Mouse (Mus musculus): ENCODE data around the gene Nodal.

- TF ChIP-seq EP300 (IDR thresholded peaks at IDR 0.05; ENCODE audit: low read depth in 1 of 2, low read length in 2 of 2) (no peak), MEF2A (IDR thresholded peaks at IDR 0.05; ENCODE audit: extremely low read depth, insufficient replicate concordance, low read depth, low read length, poor library complexity, severe bottlenecking) (no peak), MAZ (IDR thresholded peaks at IDR 0.05; ENCODE audit: low read depth, low read length) (no peak), ZKSCAN1 (IDR thresholded peaks at IDR 0.05; ENCODE audit: low read depth, low read length) (no peak), USF1 (IDR thresholded peaks at IDR 0.05; ENCODE audit: low read depth, low read length) (no peak), CTCF (IDR thresholded peaks at IDR 0.05 in 2 of 3, conservative IDR thresholded peaks at IDR 0.05 in 1 of 3; ENCODE audit: control insufficient read depth in 1 of 3, insufficient read depth in 1 of 3, low read depth in 2 of 3, low read length in 3 of 3, poor library complexity in 1 of 3, severe bottlenecking in 1 of 3) (no peak), POLR2AphosphoS2 (IDR thresholded peaks at IDR 0.05; ENCODE audit: low read length) (no peak), MYC (IDR thresholded peaks at IDR 0.05; ENCODE audit: low read depth, low read length) (no peak)
These were observed 13.6 kb downstream of the Nodal start for GRCm38 (mm10) chr10:61431375-61431774.

Measured in MEL (cell line).